Mouse (Mus musculus) limb, embryonic 14.5 days (tissue): ENCODE results near the gene Cox20. TPM values are rescaled to one million over a fixed set of nuclear protein-coding genes. Genes with fewer than 3 reads are reported as not detected.
"Not testable (repeated sequence)": the region's sequence is repeated elsewhere in the genome, so short reads cannot be mapped to it uniquely, and the experiment has no call there.

ENCODE experiments used
- ATAC-seq: fragments of 200-750 bp; cut with Nextera tagmentation; 2 replicates; pipeline ENCODE4 v1.8.0; 2017; ENCODE audit warnings: low read depth, moderate number of reproducible peaks, moderate TSS enrichment; ENCODE audit not compliant: low FRiP score
- DNase-seq: peaks from one replicate; pipeline ENCODE4 v3.0.0-alpha.2; 2015; ENCODE audit warnings: low spot score
- H3K27ac ChIP-seq: fragments of 300-500 bp; sonication (generic); replicated peaks from 2 replicates; pipeline ENCODE4 v1.5.1; 2014; ENCODE audit warnings: low read depth, mild to moderate bottlenecking, low read length, moderate library complexity, mixed read lengths
- H3K27me3 ChIP-seq: fragments of 300-500 bp; sonication (generic); 2 replicates; pipeline ENCODE4 v1.6.1; 2014; ENCODE audit warnings: low read length, mixed read lengths; ENCODE audit not compliant: control insufficient read depth, insufficient read depth
- H3K36me3 ChIP-seq: fragments of 300-500 bp; sonication (generic); 2 replicates; pipeline ENCODE4 v1.6.1; 2014; ENCODE audit warnings: mild to moderate bottlenecking, low read length, moderate library complexity, mixed read lengths; ENCODE audit not compliant: control insufficient read depth, insufficient read depth
- H3K4me1 ChIP-seq: fragments of 300-500 bp; sonication (generic); 2 replicates; pipeline ENCODE4 v1.6.1; 2014; ENCODE audit warnings: antibody characterized with exemption, low read length, mixed read lengths; ENCODE audit not compliant: control insufficient read depth, insufficient read depth
- H3K4me2 ChIP-seq: fragments of 300-500 bp; sonication (generic); replicated peaks from 2 replicates; pipeline ENCODE4 v1.6.1; 2014; ENCODE audit warnings: low read depth, mild to moderate bottlenecking, low read length, moderate library complexity; ENCODE audit not compliant: severe bottlenecking
- H3K4me3 ChIP-seq: fragments of 300-500 bp; sonication (generic); replicated peaks from 2 replicates; pipeline ENCODE4 v1.5.1; 2014; ENCODE audit warnings: low read length
- H3K9ac ChIP-seq: fragments of 300-500 bp; sonication (generic); 2 replicates; pipeline ENCODE4 v1.6.1; 2014; ENCODE audit warnings: mild to moderate bottlenecking, low read depth, low read length, moderate library complexity; ENCODE audit not compliant: severe bottlenecking
- H3K9me3 ChIP-seq: fragments of 300-500 bp; sonication (generic); 2 replicates; pipeline ENCODE4 v1.6.1; 2016; ENCODE audit warnings: low read length; ENCODE audit not compliant: control insufficient read depth
- POLR2A ChIP-seq: fragments of 200-500 bp; IDR thresholded peaks from 2 replicates; pipeline ENCODE4 v1.8.0; 2012; ENCODE audit warnings: inconsistent platforms, mild to moderate bottlenecking, moderate library complexity, borderline replicate concordance; ENCODE audit not compliant: insufficient read depth, insufficient read length; ENCODE audit errors: extremely low read depth
- WGBS: fragments of 180-500 bp; shearing (Covaris S2); extraction: QIAGEN DNeasy Blood & Tissue Kit; methylation state at CpG from one replicate; pipeline ENCODE4 v1.1.7; 2014; 5-methylcytosine and 5-hydroxymethylcytosine counted together
- polyA plus RNA-seq, 2 experiments: library from polyadenylated mRNA; depleted of rRNA in 1 of 2; stranded (reverse) in 1 of 2; unstranded in 1 of 2; fragments of >200 nt; fragmentation: Nextera tagmentation in 1 of 2; extraction: Ambion mirVana in 1 of 2; gene quantifications; 2 replicates each; pipeline versions ENCODE4 v1.2.1 to v1.2.3; 2012 to 2014

Cox20 gene
- polyA plus RNA-seq, 2 experiments: 72.8 to 116 TPM

GRCm38 (mm10) chr1:178283946-178284720 is 34.8 kb upstream of the Cox20 start:
- no peaks in the 10 kb centered on the region for H3K27me3 ChIP-seq
- no peak overlapping the region for H3K9ac ChIP-seq
- no peaks in the 10 kb centered on the region for H3K36me3 ChIP-seq
- no peaks in the 10 kb centered on the region for H3K9me3 ChIP-seq
- no peaks in the 10 kb centered on the region for H3K4me1 ChIP-seq
- DNase-seq (no peak), ATAC-seq (no peak)
- no peak for TF ChIP-seq POLR2A
- no peak overlapping the region for H3K27ac ChIP-seq
- H3K4me2 ChIP-seq: no peak overlapping the region
- no peak overlapping the region for H3K4me3 ChIP-seq
- WGBS: 68% methylated on average over 2 of the region's 2 CpGs

GRCm38 (mm10) chr1:178287601-178288176 is 31.2 kb upstream of the Cox20 start:
- Histone ChIP-seq H3K36me3 (no peaks in the 10 kb centered on the region), H3K4me2 (no peak overlapping the region), H3K9me3 (no peaks in the 10 kb centered on the region), H3K9ac (no peak overlapping the region), H3K4me3 (no peak overlapping the region), H3K4me1 (no peaks in the 10 kb centered on the region), H3K27me3 (no peaks in the 10 kb centered on the region), H3K27ac (no peak overlapping the region)
- WGBS: 66% methylated on average over 8 of the region's 8 CpGs
- no peak for TF ChIP-seq POLR2A
- no peak for DNase-seq
- no peak for ATAC-seq

DNA sequence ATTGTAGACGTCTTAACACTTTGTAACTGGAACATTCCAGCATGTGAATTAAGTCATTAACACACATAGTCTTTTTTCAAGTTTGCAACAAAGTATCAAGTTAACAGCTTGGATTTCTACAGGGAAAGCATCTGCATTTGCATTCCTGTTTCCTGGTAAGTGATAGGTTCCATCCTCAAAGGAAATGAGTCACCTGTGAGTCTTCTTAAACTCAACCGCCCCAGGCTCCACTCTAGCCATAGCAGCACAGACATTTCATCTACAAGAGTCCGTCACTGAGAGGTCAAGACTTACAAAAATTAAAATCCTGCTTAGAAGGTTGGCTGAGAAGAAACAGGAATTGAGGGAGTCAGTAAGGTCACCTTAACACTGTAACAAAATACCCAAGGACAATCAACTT is 27.2 kb upstream of the Cox20 start:
- no peak overlapping the region for H3K9ac ChIP-seq
- TF ChIP-seq POLR2A: no peak
- DNase-seq: no peak
- ATAC-seq: no peak
- 66% methylated on average over 3 of the region's 3 CpGs for WGBS
- H3K4me1 ChIP-seq: no peaks in the 10 kb centered on the region
- no peak overlapping the region for H3K4me3 ChIP-seq
- H3K27ac ChIP-seq: no peak overlapping the region
- H3K9me3 ChIP-seq: no peaks in the 10 kb centered on the region
- H3K36me3 ChIP-seq: no peaks in the 10 kb centered on the region
- H3K27me3 ChIP-seq: no peaks in the 10 kb centered on the region
- H3K4me2 ChIP-seq: no peak overlapping the region

- Histone ChIP-seq H3K4me2 (no peak overlapping the region), H3K27me3 (no peaks in the 10 kb centered on the region), H3K4me3 (no peak overlapping the region), H3K9ac (no peak overlapping the region), H3K27ac (no peak overlapping the region), H3K9me3 (no peaks in the 10 kb centered on the region), H3K4me1 (no peaks in the 10 kb centered on the region), H3K36me3 (no peaks in the 10 kb centered on the region)
- 90% methylated on average over 1 of the region's 1 CpGs for WGBS
- DNase-seq (no peak), ATAC-seq (no peak)
- TF ChIP-seq POLR2A: no peak
Observed at GRCm38 (mm10) chr1:178294051-178294450, 24.9 kb upstream of the Cox20 start.

DNA sequence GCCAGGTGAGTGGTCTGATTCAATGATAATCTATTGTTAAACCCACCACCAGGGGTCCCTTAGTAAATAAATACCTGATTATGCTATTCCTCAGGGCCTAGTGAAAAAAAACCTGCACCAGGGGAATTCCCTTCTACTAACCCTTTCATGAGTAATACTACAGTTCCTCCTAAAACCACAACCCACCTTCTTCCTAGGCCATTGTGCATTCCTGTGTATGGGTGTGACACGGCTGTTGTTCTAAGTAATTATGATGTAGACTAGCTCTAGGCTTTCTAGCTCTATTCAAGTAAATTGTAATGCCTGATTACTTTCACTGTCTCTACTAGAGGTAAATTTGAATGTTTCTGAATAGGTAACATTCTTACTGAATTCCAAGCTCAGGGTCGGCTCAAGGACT is 17.7 kb upstream of the Cox20 start:
- not testable (repeated sequence) for H3K4me3 ChIP-seq, H3K27me3 ChIP-seq, DNase-seq, H3K9me3 ChIP-seq, H3K9ac ChIP-seq, ATAC-seq, H3K36me3 ChIP-seq, H3K27ac ChIP-seq, H3K4me2 ChIP-seq, H3K4me1 ChIP-seq
- 92% methylated on average over 2 of the region's 2 CpGs for WGBS
